ENCODE assay signal across 15 mouse cellular contexts in genomic region chr1:187076198-187077042, GRCm38 (mm10).
A peak's percentile ranks its signal among the peaks of the same experiment; 100 is the strongest.
DNase-seq lines count a peak whose midpoint lies in the region; ATAC-seq lines count a peak whose summit lies in the region.
"Had no signal": no experiment of that assay in that cellular context is flagged by ENCODE, and none has a peak within 500 bp of the region (broad histone marks: within the 10 kb centered on the region; RNA-seq: fewer than 3 reads in every experiment).

No protein-coding gene starts in this region.

- 62% methylated on average over 3 of the region's 3 CpGs for WGBS in midbrain, embryonic 10.5 days
- whole genome bisulfite sequencing in midbrain, embryonic 16.5 days: 50% methylated on average over 3 of the region's 3 CpGs
- 20% methylated on average over 3 of the region's 3 CpGs for WGBS in forebrain, embryonic 15.5 days

- H3K27me3 ChIP-seq in midbrain, embryonic 10.5 days (ENCODE audit: low read depth, poor library complexity, severe bottlenecking): no peaks in the 10 kb centered on the region
- no peaks in the 10 kb centered on the region for H3K27me3 ChIP-seq in midbrain, embryonic 16.5 days (ENCODE audit: control insufficient read depth, insufficient read depth, low read depth, low read length)
- H3K27me3 ChIP-seq in forebrain, embryonic 15.5 days: no peaks in the 10 kb centered on the region
- H3K27me3 ChIP-seq: CH12.LX; limb, embryonic 12.5 days; stomach, embryonic 15.5 days had no signal

- peak overlapping the region; percentile 52 for H3K27ac ChIP-seq in midbrain, embryonic 10.5 days (replicated peaks)
- H3K27ac ChIP-seq in midbrain, embryonic 16.5 days (ENCODE audit: low read length): no peak overlapping the region
- 0 out of 2 replicates have a peak overlapping the region, but pooled peaks have one; percentile 4 for H3K27ac ChIP-seq in forebrain, embryonic 15.5 days (replicated peaks)
- H3K27ac ChIP-seq: limb, embryonic 12.5 days; liver, embryonic 14.5 days; stomach, embryonic 15.5 days had no signal

- H3K4me3 ChIP-seq in midbrain, embryonic 10.5 days: no peak overlapping the region
- H3K4me3 ChIP-seq in midbrain, embryonic 16.5 days (ENCODE audit: low read depth, low read length): no peak overlapping the region
- no peak overlapping the region for H3K4me3 ChIP-seq in forebrain, embryonic 15.5 days
- H3K4me3 ChIP-seq: limb, embryonic 12.5 days; stomach, embryonic 15.5 days had no signal

- H3K9ac ChIP-seq in midbrain, embryonic 16.5 days (ENCODE audit: low read depth, low read length): no peak overlapping the region
- no peak overlapping the region for H3K9ac ChIP-seq in forebrain, embryonic 15.5 days (replicated peaks)
- H3K9ac ChIP-seq: limb, embryonic 12.5 days; liver, embryonic 14.5 days; stomach, embryonic 15.5 days had no signal

- H3K4me1 ChIP-seq in midbrain, embryonic 10.5 days: peaks cover 19% of the 10 kb centered on the region
- H3K4me1 ChIP-seq in midbrain, embryonic 16.5 days (ENCODE audit: control insufficient read depth, insufficient read depth, low read length): no peaks in the 10 kb centered on the region
- H3K4me1 ChIP-seq in forebrain, embryonic 15.5 days: peaks cover 12% of the 10 kb centered on the region
- H3K4me1 ChIP-seq: limb, embryonic 12.5 days; stomach, embryonic 15.5 days had no signal

- H3K4me2 ChIP-seq in midbrain, embryonic 16.5 days (ENCODE audit: low read length): no peak overlapping the region
- H3K4me2 ChIP-seq in forebrain, embryonic 15.5 days (replicated peaks): no peak overlapping the region
- H3K4me2 ChIP-seq: limb, embryonic 12.5 days; stomach, embryonic 15.5 days had no signal

- no peaks in the 10 kb centered on the region for H3K9me3 ChIP-seq in midbrain, embryonic 10.5 days (replicated peaks)
- H3K9me3 ChIP-seq in midbrain, embryonic 16.5 days (replicated peaks; ENCODE audit: control insufficient read depth, low read length, poor library complexity, severe bottlenecking): peaks cover 2% of the 10 kb centered on the region; the same call in 1 of the 2 replicates
- no peaks in the 10 kb centered on the region for H3K9me3 ChIP-seq in forebrain, embryonic 15.5 days
- H3K9me3 ChIP-seq: stomach, embryonic 15.5 days had no signal

- no peak for ATAC-seq in midbrain, embryonic 16.5 days
- ATAC-seq in forebrain, embryonic 15.5 days (replicated peaks): no peak; the same call in 1 of the 2 replicates
- no peak for ATAC-seq in granulocyte monocyte progenitor cell, adult 5-6 weeks (replicated peaks; ENCODE audit: poor library complexity, severe bottlenecking)
- ATAC-seq: lung, postnatal 0 days had no signal

- no peaks in the 10 kb centered on the region for H3K36me3 ChIP-seq in midbrain, embryonic 10.5 days
- no peaks in the 10 kb centered on the region for H3K36me3 ChIP-seq in midbrain, embryonic 16.5 days (ENCODE audit: control insufficient read depth, insufficient read depth, low read length)
- H3K36me3 ChIP-seq in forebrain, embryonic 15.5 days: no peaks in the 10 kb centered on the region
- H3K36me3 ChIP-seq: limb, embryonic 12.5 days; stomach, embryonic 15.5 days had no signal

- DNase-seq in cerebellum, postnatal 10 days: peak; percentile 25 to 47
- DNase-seq in cerebellum, adult 8-10 months: no peak
- DNase-seq in midbrain, embryonic 10.5 days (ENCODE audit: low spot score): no peak
- DNase-seq in retina, embryonic 14.5 days (ENCODE audit: low spot score): peak; percentile 86
- DNase-seq in frontal cortex, postnatal 36 days (ENCODE audit: low spot score in 2 of 2): no peak
- DNase-seq: adrenal gland, postnatal 14 days; heart, adult 18-20 months had no signal

Comparison
In these comparisons a context has a peak if more than half of its experiments do, and no peak if none do; other contexts are left out.
1. DNase-seq: peak in cerebellum, postnatal 10 days (2 of 2) and retina, embryonic 14.5 days (single experiment); none in cerebellum, adult 8-10 months (single experiment), midbrain, embryonic 10.5 days (single experiment) and frontal cortex, postnatal 36 days (0 of 2).